Mouse (Mus musculus) forebrain, embryonic 16.5 days (tissue): ENCODE data around the gene Lrrtm4. TPM values are rescaled to one million over a fixed set of nuclear protein-coding genes. Genes with fewer than 3 reads are reported as not detected.

Experiments used
- ATAC-seq: fragments of 200-750 bp; cut with Nextera tagmentation; 2 replicates; pipeline ENCODE4 v1.8.0; 2017; ENCODE audit warnings: mild to moderate bottlenecking, moderate library complexity
- H3K27ac ChIP-seq: fragments of 300-500 bp; sonication (generic); 2 replicates; pipeline ENCODE4 v1.5.1; 2014; ENCODE audit warnings: low read length, control low read depth
- H3K27me3 ChIP-seq: fragments of 300-500 bp; sonication (generic); replicated peaks from 2 replicates; pipeline ENCODE4 v1.6.1; 2014; ENCODE audit warnings: low read length; ENCODE audit not compliant: control insufficient read depth, insufficient read depth
- H3K36me3 ChIP-seq: fragments of 300-500 bp; sonication (generic); 2 replicates; pipeline ENCODE4 v1.6.1; 2014; ENCODE audit not compliant: control insufficient read depth, insufficient read depth
- H3K4me1 ChIP-seq: fragments of 300-500 bp; sonication (generic); replicated peaks from 2 replicates; pipeline ENCODE4 v1.6.1; 2014; ENCODE audit warnings: low read length; ENCODE audit not compliant: control insufficient read depth, insufficient read depth
- H3K4me2 ChIP-seq: fragments of 300-500 bp; sonication (generic); 2 replicates; pipeline ENCODE4 v1.6.1; 2014; ENCODE audit warnings: mild to moderate bottlenecking, low read length, control low read depth
- H3K4me3 ChIP-seq: fragments of 300-500 bp; sonication (generic); replicated peaks from 2 replicates; pipeline ENCODE4 v1.5.1; 2014; ENCODE audit warnings: mild to moderate bottlenecking, low read length, control low read depth
- H3K9ac ChIP-seq: fragments of 300-500 bp; sonication (generic); replicated peaks from 2 replicates; pipeline ENCODE4 v1.6.1; 2014; ENCODE audit warnings: low read depth, low read length, control low read depth
- H3K9me3 ChIP-seq: fragments of 300-500 bp; sonication (generic); 2 replicates; pipeline ENCODE4 v1.6.1; 2016; ENCODE audit warnings: low read length; ENCODE audit not compliant: control insufficient read depth
- WGBS: fragments of 180-500 bp; shearing (Covaris S2); extraction: QIAGEN DNeasy Blood & Tissue Kit; methylation state at CpG from one replicate; pipeline ENCODE4 v1.1.7; 2014; 5-methylcytosine and 5-hydroxymethylcytosine counted together
- polyA plus RNA-seq: library from polyadenylated mRNA; unstranded; fragments of >200 nt; fragmentation: Nextera tagmentation; extraction: Ambion mirVana; gene quantifications from 2 replicates; pipeline ENCODE4 v1.2.1, GENCODE M21; 2015

Gene Lrrtm4
- polyA plus RNA-seq, 1 experiment from 2014 or later: 22.9 TPM

GRCm38 (mm10) chr6:80126419-80126818 is 107.7 kb downstream of the Lrrtm4 start:
- no peak overlapping the region for H3K4me2 ChIP-seq
- H3K9me3 ChIP-seq: no peaks in the 10 kb centered on the region
- H3K4me1 ChIP-seq: no peaks in the 10 kb centered on the region
- no peak overlapping the region for H3K9ac ChIP-seq
- H3K27ac ChIP-seq: no peak overlapping the region
- no peaks in the 10 kb centered on the region for H3K36me3 ChIP-seq
- H3K27me3 ChIP-seq: no peaks in the 10 kb centered on the region
- no peak for ATAC-seq
- 87% methylated on average over 1 of the region's 1 CpGs for WGBS
- no peak overlapping the region for H3K4me3 ChIP-seq

GRCm38 (mm10) chr6:80162585-80162984 is 143.9 kb downstream of the Lrrtm4 start:
- H3K4me1 ChIP-seq: no peaks in the 10 kb centered on the region
- no peak overlapping the region for H3K27ac ChIP-seq
- ATAC-seq: no peak
- H3K4me2 ChIP-seq: no peak overlapping the region
- 34% methylated on average over 4 of the region's 4 CpGs for WGBS
- no peak overlapping the region for H3K9ac ChIP-seq
- H3K36me3 ChIP-seq: no peaks in the 10 kb centered on the region
- H3K9me3 ChIP-seq: no peaks in the 10 kb centered on the region
- H3K4me3 ChIP-seq: no peak overlapping the region
- no peaks in the 10 kb centered on the region for H3K27me3 ChIP-seq

GRCm38 (mm10) chr6:80181916-80182315 is 163.2 kb downstream of the Lrrtm4 start:
- no peaks in the 10 kb centered on the region for H3K36me3 ChIP-seq
- no peak for ATAC-seq
- no peak overlapping the region for H3K27ac ChIP-seq
- H3K9me3 ChIP-seq: no peaks in the 10 kb centered on the region
- H3K4me3 ChIP-seq: no peak overlapping the region
- WGBS: 91% methylated on average over 1 of the region's 1 CpGs
- H3K4me1 ChIP-seq: no peaks in the 10 kb centered on the region; the same call in 1 of the 2 replicates
- H3K4me2 ChIP-seq: no peak overlapping the region
- no peaks in the 10 kb centered on the region for H3K27me3 ChIP-seq
- no peak overlapping the region for H3K9ac ChIP-seq

GRCm38 (mm10) chr6:80182353-80182752 is 163.7 kb downstream of the Lrrtm4 start:
- Histone ChIP-seq H3K27ac (no peak overlapping the region), H3K4me1 (no peaks in the 10 kb centered on the region; the same call in 1 of the 2 replicates), H3K4me2 (no peak overlapping the region), H3K9me3 (no peaks in the 10 kb centered on the region), H3K36me3 (no peaks in the 10 kb centered on the region), H3K9ac (no peak overlapping the region), H3K27me3 (no peaks in the 10 kb centered on the region), H3K4me3 (no peak overlapping the region)
- whole genome bisulfite sequencing: 89% methylated on average over 2 of the region's 2 CpGs
- ATAC-seq: no peak

GRCm38 (mm10) chr6:80185489-80186113 is 166.9 kb downstream of the Lrrtm4 start:
- no peak overlapping the region for H3K9ac ChIP-seq
- no peak for ATAC-seq
- no peak overlapping the region for H3K4me2 ChIP-seq
- H3K4me1 ChIP-seq: no peaks in the 10 kb centered on the region; the same call in 1 of the 2 replicates
- H3K36me3 ChIP-seq: no peaks in the 10 kb centered on the region
- no peak overlapping the region for H3K4me3 ChIP-seq
- 33% methylated on average over 6 of the region's 6 CpGs for WGBS
- H3K27me3 ChIP-seq: no peaks in the 10 kb centered on the region
- no peaks in the 10 kb centered on the region for H3K9me3 ChIP-seq
- H3K27ac ChIP-seq: no peak overlapping the region

- 6% methylated on average over 1 of the region's 1 CpGs for WGBS
- no peaks in the 10 kb centered on the region for H3K27me3 ChIP-seq
- no peak overlapping the region for H3K9ac ChIP-seq
- H3K4me2 ChIP-seq: no peak overlapping the region
- no peak overlapping the region for H3K27ac ChIP-seq
- H3K9me3 ChIP-seq: no peaks in the 10 kb centered on the region
- no peaks in the 10 kb centered on the region for H3K36me3 ChIP-seq
- ATAC-seq: no peak
- H3K4me3 ChIP-seq: no peak overlapping the region
- no peaks in the 10 kb centered on the region; the same call in 1 of the 2 replicates for H3K4me1 ChIP-seq
Measured at GRCm38 (mm10) chr6:80186791-80187190, 168.1 kb downstream of the Lrrtm4 start.

GRCm38 (mm10) chr6:80209476-80209875 is 190.8 kb downstream of the Lrrtm4 start:
- Histone ChIP-seq H3K9ac (no peak overlapping the region), H3K4me3 (no peak overlapping the region), H3K36me3 (no peaks in the 10 kb centered on the region), H3K4me2 (no peak overlapping the region), H3K27ac (no peak overlapping the region), H3K9me3 (no peaks in the 10 kb centered on the region), H3K27me3 (no peaks in the 10 kb centered on the region), H3K4me1 (no peaks in the 10 kb centered on the region; the same call in 1 of the 2 replicates)
- ATAC-seq: no peak
- 8% methylated on average over 2 of the region's 2 CpGs for WGBS

- Histone ChIP-seq H3K9me3 (no peaks in the 10 kb centered on the region), H3K36me3 (no peaks in the 10 kb centered on the region), H3K9ac (no peak overlapping the region), H3K4me1 (no peaks in the 10 kb centered on the region; the same call in 1 of the 2 replicates), H3K4me2 (no peak overlapping the region), H3K27me3 (no peaks in the 10 kb centered on the region), H3K27ac (no peak overlapping the region), H3K4me3 (no peak overlapping the region)
- WGBS: 67% methylated on average over 5 of the region's 5 CpGs
- no peak for ATAC-seq
Measured at GRCm38 (mm10) chr6:80210281-80210680, 191.6 kb downstream of the Lrrtm4 start.

GRCm38 (mm10) chr6:80261595-80261994 is 242.9 kb downstream of the Lrrtm4 start:
- no peak overlapping the region for H3K4me2 ChIP-seq
- no peak overlapping the region for H3K9ac ChIP-seq
- no peak overlapping the region for H3K27ac ChIP-seq
- ATAC-seq: no peak
- no peaks in the 10 kb centered on the region for H3K4me1 ChIP-seq
- no peak overlapping the region for H3K4me3 ChIP-seq
- WGBS: 79% methylated on average over 1 of the region's 1 CpGs
- H3K36me3 ChIP-seq: no peaks in the 10 kb centered on the region
- H3K27me3 ChIP-seq: no peaks in the 10 kb centered on the region
- no peaks in the 10 kb centered on the region for H3K9me3 ChIP-seq

GRCm38 (mm10) chr6:80263972-80264371 is 245.3 kb downstream of the Lrrtm4 start:
- 72% methylated on average over 4 of the region's 4 CpGs for WGBS
- H3K27ac ChIP-seq: no peak overlapping the region
- H3K36me3 ChIP-seq: no peaks in the 10 kb centered on the region
- H3K4me3 ChIP-seq: no peak overlapping the region
- no peak overlapping the region for H3K9ac ChIP-seq
- no peaks in the 10 kb centered on the region for H3K9me3 ChIP-seq
- no peaks in the 10 kb centered on the region for H3K4me1 ChIP-seq
- H3K27me3 ChIP-seq: no peaks in the 10 kb centered on the region
- ATAC-seq: no peak
- H3K4me2 ChIP-seq: no peak overlapping the region
